Mouse (Mus musculus) liver, embryonic 11.5 days (tissue): ENCODE data around the gene Hnrnpul1. TPM values are rescaled to one million over a fixed set of nuclear protein-coding genes. Genes with fewer than 3 reads are reported as not detected.
"Not testable (repeated sequence)": the region's sequence is repeated elsewhere in the genome, so short reads cannot be mapped to it uniquely, and the experiment has no call there.

Experiments used
- ATAC-seq: fragments of 200-750 bp; cut with Nextera tagmentation; replicated peaks from 2 replicates; pipeline ENCODE4 v1.8.0; 2017; ENCODE audit warnings: moderate number of reproducible peaks, mild to moderate bottlenecking, moderate TSS enrichment, moderate library complexity; ENCODE audit not compliant: low FRiP score
- DNase-seq: peaks from one replicate; pipeline ENCODE4 v3.0.0-alpha.2; 2017; ENCODE audit warnings: low spot score
- H3K27ac ChIP-seq: fragments of 300-500 bp; sonication (generic); 2 replicates; pipeline ENCODE4 v1.5.1; 2014; ENCODE audit warnings: mild to moderate bottlenecking, low read depth, low read length, control low read depth
- H3K27me3 ChIP-seq: fragments of 300-500 bp; sonication (generic); replicated peaks from 2 replicates; pipeline ENCODE4 v1.6.1; 2014; ENCODE audit warnings: low read length, mixed read lengths; ENCODE audit not compliant: control insufficient read depth, insufficient read depth
- H3K36me3 ChIP-seq: fragments of 300-500 bp; sonication (generic); 2 replicates; pipeline ENCODE4 v1.6.1; 2014; ENCODE audit warnings: mild to moderate bottlenecking, low read length, moderate library complexity, mixed read lengths; ENCODE audit not compliant: control insufficient read depth, insufficient read depth
- H3K4me1 ChIP-seq: fragments of 300-500 bp; sonication (generic); replicated peaks from 2 replicates; pipeline ENCODE4 v1.6.1; 2014; ENCODE audit warnings: low read length, mixed read lengths; ENCODE audit not compliant: control insufficient read depth, insufficient read depth
- H3K4me2 ChIP-seq: fragments of 300-500 bp; sonication (generic); 2 replicates; pipeline ENCODE4 v1.6.1; 2014; ENCODE audit warnings: mild to moderate bottlenecking, control low read depth, moderate library complexity
- H3K4me3 ChIP-seq: fragments of 300-500 bp; sonication (generic); 2 replicates; pipeline ENCODE4 v1.5.1; 2014; ENCODE audit warnings: low read depth, low read length, control low read depth
- H3K9ac ChIP-seq: fragments of 300-500 bp; sonication (generic); 2 replicates; pipeline ENCODE4 v1.6.1; 2014; ENCODE audit warnings: low read depth, low read length, control low read depth
- H3K9me3 ChIP-seq: fragments of 300-500 bp; sonication (generic); 2 replicates; pipeline ENCODE4 v1.6.1; 2016; ENCODE audit warnings: low read length, inconsistent platforms, mixed read lengths; ENCODE audit not compliant: control insufficient read depth
- WGBS: fragments of 180-500 bp; shearing (Covaris S2); extraction: QIAGEN DNeasy Blood & Tissue Kit; methylation state at CpG from one replicate; pipeline ENCODE4 v1.1.7; 2014; 5-methylcytosine and 5-hydroxymethylcytosine counted together
- polyA plus RNA-seq: library from polyadenylated mRNA; unstranded; fragments of >200 nt; fragmentation: Nextera tagmentation; extraction: Ambion mirVana; gene quantifications from 2 replicates; pipeline ENCODE4 v1.2.1, GENCODE M21; 2014

The Hnrnpul1 gene
- polyA plus RNA-seq, 1 experiment from 2014 or later: 67.2 TPM

- WGBS: 58% methylated on average over 3 of the region's 3 CpGs
- Histone ChIP-seq H3K27me3 (no peaks in the 10 kb centered on the region), H3K9me3 (no peaks in the 10 kb centered on the region), H3K4me2 (peak overlapping the region; percentile 35; the same call in 1 of the 2 replicates), H3K4me3 (no peak overlapping the region), H3K36me3 (peaks cover 81% of the 10 kb centered on the region), H3K9ac (no peak overlapping the region), H3K4me1 (peaks cover 21% of the 10 kb centered on the region), H3K27ac (0 out of 2 replicates have a peak overlapping the region, but pooled peaks have one; percentile 48)
- no peak for DNase-seq
- peak; percentile 74 for ATAC-seq
Measured at GRCm38 (mm10) chr7:25738277-25738676, 16.3 kb downstream of the Hnrnpul1 start.

GRCm38 (mm10) chr7:25736920-25737319, 17.6 kb downstream of the Hnrnpul1 start:
- H3K9me3 ChIP-seq: no peaks in the 10 kb centered on the region

GRCm38 (mm10) chr7:25734991-25735390, 19.6 kb downstream of the Hnrnpul1 start:
- peaks cover 79% of the 10 kb centered on the region for H3K36me3 ChIP-seq
- H3K4me2 ChIP-seq: peak overlapping the region; percentile 38
- H3K4me1 ChIP-seq: peaks cover 21% of the 10 kb centered on the region
- whole genome bisulfite sequencing: 30% methylated on average over 4 of the region's 4 CpGs
- no peak overlapping the region for H3K9ac ChIP-seq
- H3K4me3 ChIP-seq: no peak overlapping the region
- H3K9me3 ChIP-seq: no peaks in the 10 kb centered on the region
- DNase-seq (no peak), ATAC-seq (no peak)
- H3K27ac ChIP-seq: peak overlapping the region; percentile 52; the same call in 1 of the 2 replicates
- H3K27me3 ChIP-seq: no peaks in the 10 kb centered on the region

More at GRCm38 (mm10) chr7:25736920-25737319, 17.6 kb downstream of the Hnrnpul1 start:
- no peak overlapping the region for H3K9ac ChIP-seq
- DNase-seq (no peak), ATAC-seq (no peak)
- H3K4me2 ChIP-seq: no peak overlapping the region
- no peak overlapping the region for H3K27ac ChIP-seq
- H3K27me3 ChIP-seq: no peaks in the 10 kb centered on the region
- H3K4me1 ChIP-seq: peaks cover 21% of the 10 kb centered on the region
- peaks cover 81% of the 10 kb centered on the region for H3K36me3 ChIP-seq
- H3K4me3 ChIP-seq: no peak overlapping the region
- WGBS: 90% methylated on average over 2 of the region's 2 CpGs

- H3K9me3 ChIP-seq: no peaks in the 10 kb centered on the region
Measured at GRCm38 (mm10) chr7:25731294-25732055, 23.1 kb downstream of the Hnrnpul1 start.

GRCm38 (mm10) chr7:25729862-25730261, 24.7 kb downstream of the Hnrnpul1 start:
- H3K4me2 ChIP-seq: no peak overlapping the region
- 91% methylated on average over 2 of the region's 2 CpGs for WGBS
- ATAC-seq: no peak
- no peak overlapping the region for H3K9ac ChIP-seq
- H3K36me3 ChIP-seq: peaks cover 90% of the 10 kb centered on the region
- no peak overlapping the region for H3K27ac ChIP-seq
- H3K9me3 ChIP-seq: no peaks in the 10 kb centered on the region
- peaks cover 3% of the 10 kb centered on the region for H3K4me1 ChIP-seq
- H3K27me3 ChIP-seq: no peaks in the 10 kb centered on the region
- DNase-seq: no peak
- H3K4me3 ChIP-seq: no peak overlapping the region

More at GRCm38 (mm10) chr7:25731294-25732055, 23.1 kb downstream of the Hnrnpul1 start:
- Histone ChIP-seq H3K4me2 (no peak overlapping the region), H3K4me1 (peaks cover 16% of the 10 kb centered on the region), H3K27ac (peak overlapping the region; percentile 29; the same call in 1 of the 2 replicates), H3K36me3 (peaks cover 85% of the 10 kb centered on the region), H3K27me3 (no peaks in the 10 kb centered on the region), H3K9ac (no peak overlapping the region), H3K4me3 (no peak overlapping the region)
- DNase-seq (no peak), ATAC-seq (no peak)
- WGBS: 78% methylated on average over 8 of the region's 8 CpGs

GRCm38 (mm10) chr7:25729396-25729795, 25.2 kb downstream of the Hnrnpul1 start:
- no peaks in the 10 kb centered on the region for H3K9me3 ChIP-seq
- H3K4me3 ChIP-seq: no peak overlapping the region
- DNase-seq (no peak), ATAC-seq (no peak)
- H3K4me1 ChIP-seq: no peaks in the 10 kb centered on the region; the same call in 1 of the 2 replicates
- no peak overlapping the region for H3K9ac ChIP-seq
- no peak overlapping the region for H3K4me2 ChIP-seq
- 37% methylated on average over 2 of the region's 2 CpGs for WGBS
- H3K36me3 ChIP-seq: peaks cover 90% of the 10 kb centered on the region
- H3K27me3 ChIP-seq: no peaks in the 10 kb centered on the region
- no peak overlapping the region for H3K27ac ChIP-seq

- Histone ChIP-seq H3K9ac (no peak overlapping the region), H3K4me3 (no peak overlapping the region), H3K27me3 (no peaks in the 10 kb centered on the region), H3K4me1 (no peaks in the 10 kb centered on the region), H3K27ac (no peak overlapping the region), H3K36me3 (peaks cover 86% of the 10 kb centered on the region), H3K9me3 (no peaks in the 10 kb centered on the region), H3K4me2 (no peak overlapping the region)
- 92% methylated on average over 5 of the region's 5 CpGs for WGBS
- ATAC-seq: no peak
- DNase-seq: no peak
Measured at GRCm38 (mm10) chr7:25727800-25728199, 26.8 kb downstream of the Hnrnpul1 start.

GRCm38 (mm10) chr7:25725886-25726285, 28.7 kb downstream of the Hnrnpul1 start:
- H3K36me3 ChIP-seq: peaks cover 77% of the 10 kb centered on the region
- H3K4me1 ChIP-seq: peaks cover 8% of the 10 kb centered on the region
- H3K27ac ChIP-seq: no peak overlapping the region
- WGBS: 77% methylated on average over 19 of the region's 19 CpGs
- H3K9me3 ChIP-seq: no peaks in the 10 kb centered on the region
- no peak overlapping the region for H3K4me3 ChIP-seq
- DNase-seq (no peak), ATAC-seq (no peak)
- no peak overlapping the region for H3K4me2 ChIP-seq
- H3K27me3 ChIP-seq: no peaks in the 10 kb centered on the region
- no peak overlapping the region for H3K9ac ChIP-seq

GRCm38 (mm10) chr7:25721776-25722175, 32.8 kb downstream of the Hnrnpul1 start:
- peak overlapping the region; percentile 46 for H3K4me2 ChIP-seq
- peak; percentile 64 for ATAC-seq

More at GRCm38 (mm10) chr7:25721776-25722175, 32.8 kb downstream of the Hnrnpul1 start:
- not testable (repeated sequence) for H3K4me3 ChIP-seq, DNase-seq, H3K9me3 ChIP-seq, H3K27me3 ChIP-seq, H3K9ac ChIP-seq
- Histone ChIP-seq H3K36me3 (peaks cover 46% of the 10 kb centered on the region), H3K4me1 (peaks cover 18% of the 10 kb centered on the region), H3K27ac (peak overlapping the region; percentile 85)
